Mouse (Mus musculus) retina, postnatal 7 days (tissue): ENCODE measurements around the gene Clec2i.
"Not testable (repeated sequence)": the region's sequence is repeated elsewhere in the genome, so short reads cannot be mapped to it uniquely, and the experiment has no call there.

Experiments used
- DNase-seq: peaks from one replicate; pipeline ENCODE4 v3.0.0-alpha.2; 2012; ENCODE audit warnings: low read depth, low spot score

Gene Clec2i

GRCm38 (mm10) chr6:128887091-128887790, at the start of gene Clec2i:
Gene Clec2i (plus strand): TSS chr6:128887588.
- DNase-seq = not testable (repeated sequence)

GRCm38 (mm10) chr6:128838342-128839265, 48.8 kb upstream of the Clec2i start:
- peak; percentile 82 for DNase-seq

- peak; percentile 67 for DNase-seq
These were observed 48.1 kb upstream of the Clec2i start for GRCm38 (mm10) chr6:128839266-128839771.

GRCm38 (mm10) chr6:128839921-128840320, 47.5 kb upstream of the Clec2i start:
- DNase-seq = no peak

- DNase-seq = not testable (repeated sequence)
These were observed 46.7 kb upstream of the Clec2i start for GRCm38 (mm10) chr6:128840669-128841068.

- no peak for DNase-seq
These were observed 45.9 kb upstream of the Clec2i start for GRCm38 (mm10) chr6:128841327-128842089.

GRCm38 (mm10) chr6:128842356-128842944, 44.9 kb upstream of the Clec2i start:
- no peak for DNase-seq

GRCm38 (mm10) chr6:128842945-128843478, 44.4 kb upstream of the Clec2i start:
- peak; percentile 95 for DNase-seq

- DNase-seq = no peak
These were observed 43.9 kb upstream of the Clec2i start for GRCm38 (mm10) chr6:128843479-128843992.

- DNase-seq = no peak
These were observed 43.3 kb upstream of the Clec2i start for GRCm38 (mm10) chr6:128844131-128844530.

- no peak for DNase-seq
These were observed 42.8 kb upstream of the Clec2i start for GRCm38 (mm10) chr6:128844586-128845080.

GRCm38 (mm10) chr6:128845319-128845979, 41.9 kb upstream of the Clec2i start:
- DNase-seq = peak; percentile 85

GRCm38 (mm10) chr6:128845998-128846542, 41.3 kb upstream of the Clec2i start:
- DNase-seq = no peak

- DNase-seq = no peak
These were observed 40.0 kb upstream of the Clec2i start for GRCm38 (mm10) chr6:128847401-128847800.

GRCm38 (mm10) chr6:128849902-128850301, 37.5 kb upstream of the Clec2i start:
- no peak for DNase-seq

GRCm38 (mm10) chr6:128850671-128851070, 36.7 kb upstream of the Clec2i start:
- no peak for DNase-seq

- DNase-seq = no peak
These were observed 36.2 kb upstream of the Clec2i start for GRCm38 (mm10) chr6:128851151-128851550.

- DNase-seq = no peak
These were observed 34.6 kb upstream of the Clec2i start for GRCm38 (mm10) chr6:128852766-128853165.

GRCm38 (mm10) chr6:128854024-128854820, 33.2 kb upstream of the Clec2i start:
- DNase-seq = no peak
